Mouse (Mus musculus): ENCODE results near the gene Mefv. TPM values are rescaled to one million over a fixed set of nuclear protein-coding genes. Genes with fewer than 3 reads are reported as not detected.

Mefv gene
- polyA plus RNA-seq (2012; rRNA removed) (0.04 TPM in 1 of 2 replicates, not detected in the other), polyA plus RNA-seq (2014; fragmentation: Nextera tagmentation; extraction: Ambion mirVana) (0.10 TPM in 1 of 2 replicates, not detected in the other)

DNA sequence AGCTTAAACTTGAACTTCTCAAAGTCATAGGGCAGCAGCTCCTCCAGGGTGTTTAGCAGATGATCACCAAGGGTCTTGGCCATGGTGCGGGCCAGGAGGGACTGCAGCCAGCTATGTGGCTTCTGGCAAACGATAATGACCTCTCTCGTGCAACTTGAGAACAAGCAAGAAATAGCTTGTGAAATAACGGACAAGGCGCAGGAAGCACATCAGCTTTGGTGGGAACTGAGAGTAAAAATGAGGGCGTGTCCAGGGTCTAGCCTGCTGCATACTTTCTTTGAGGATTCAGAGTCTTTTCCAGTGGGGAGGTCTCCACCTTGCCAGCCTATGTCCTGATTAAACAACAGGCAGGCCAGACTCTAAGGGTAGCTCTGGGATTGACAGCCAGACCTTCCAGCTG is at the start of gene Mefv:
Mefv (minus strand) TSS at position 118 of the 400 bp plus-strand sequence.
- ATAC-seq (ENCODE audit: low FRiP score, low read depth) (no peak), DNase-seq (ENCODE audit: low spot score) (no peak)
- no peaks in the 10 kb centered on the region for H3K9me3 ChIP-seq (ENCODE audit: control insufficient read depth, low read length)
- H3K27me3 ChIP-seq (ENCODE audit: control insufficient read depth, insufficient read depth, low read length): no peaks in the 10 kb centered on the region
- H3K4me3 ChIP-seq (replicated peaks; ENCODE audit: low read length): no peak within 1 kb of the TSS
- TF ChIP-seq POLR2A (IDR thresholded peaks at IDR 0.05; ENCODE audit: borderline replicate concordance, extremely low read depth, insufficient read depth, insufficient read length): no peak
- H3K4me1 ChIP-seq (ENCODE audit: control insufficient read depth, insufficient read depth, low read length): no peaks in the 10 kb centered on the region
- WGBS: 84% methylated on average over 6 of the region's 6 CpGs
- no peak within 1 kb of the TSS for H3K4me2 ChIP-seq (replicated peaks; ENCODE audit: low read depth, low read length, severe bottlenecking)
- H3K36me3 ChIP-seq (ENCODE audit: control insufficient read depth, insufficient read depth, low read length): no peaks in the 10 kb centered on the region
- no peak within 1 kb of the TSS for H3K9ac ChIP-seq (ENCODE audit: low read depth, low read length, severe bottlenecking)
- no peak within 1 kb of the TSS for H3K27ac ChIP-seq (replicated peaks; ENCODE audit: low read depth, low read length)

DNA sequence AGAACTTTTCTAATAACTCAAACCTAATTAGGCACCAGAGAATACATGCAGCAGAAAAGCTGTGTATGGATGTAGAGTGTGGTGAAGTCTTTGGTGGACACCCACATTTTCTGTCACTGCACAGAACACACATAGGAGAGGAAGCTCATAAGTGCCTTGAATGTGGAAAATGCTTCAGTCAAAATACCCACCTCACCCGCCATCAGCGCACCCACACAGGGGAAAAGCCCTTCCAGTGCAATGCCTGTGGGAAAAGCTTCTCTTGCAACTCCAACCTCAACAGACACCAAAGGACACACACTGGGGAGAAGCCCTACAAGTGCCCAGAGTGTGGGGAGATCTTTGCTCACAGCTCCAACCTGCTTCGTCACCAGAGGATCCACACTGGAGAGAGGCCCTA is 31.1 kb upstream of the Mefv start:
- H3K4me3 ChIP-seq (replicated peaks; ENCODE audit: low read length): no peak overlapping the region
- no peak for TF ChIP-seq POLR2A (IDR thresholded peaks at IDR 0.05; ENCODE audit: borderline replicate concordance, extremely low read depth, insufficient read depth, insufficient read length)
- WGBS: 99% methylated on average over 3 of the region's 3 CpGs
- H3K27me3 ChIP-seq (ENCODE audit: control insufficient read depth, insufficient read depth, low read length): no peaks in the 10 kb centered on the region
- no peak overlapping the region for H3K27ac ChIP-seq (replicated peaks; ENCODE audit: low read depth, low read length)
- H3K4me1 ChIP-seq (ENCODE audit: control insufficient read depth, insufficient read depth, low read length): peaks cover 17% of the 10 kb centered on the region
- DNase-seq (ENCODE audit: low spot score) (no peak), ATAC-seq (ENCODE audit: low FRiP score, low read depth) (no peak)
- H3K9ac ChIP-seq (ENCODE audit: low read depth, low read length, severe bottlenecking): no peak overlapping the region
- no peak overlapping the region for H3K4me2 ChIP-seq (replicated peaks; ENCODE audit: low read depth, low read length, severe bottlenecking)
- peaks cover 69% of the 10 kb centered on the region for H3K36me3 ChIP-seq (ENCODE audit: control insufficient read depth, insufficient read depth, low read length)
- H3K9me3 ChIP-seq (ENCODE audit: control insufficient read depth, low read length): peaks cover 24% of the 10 kb centered on the region

DNA sequence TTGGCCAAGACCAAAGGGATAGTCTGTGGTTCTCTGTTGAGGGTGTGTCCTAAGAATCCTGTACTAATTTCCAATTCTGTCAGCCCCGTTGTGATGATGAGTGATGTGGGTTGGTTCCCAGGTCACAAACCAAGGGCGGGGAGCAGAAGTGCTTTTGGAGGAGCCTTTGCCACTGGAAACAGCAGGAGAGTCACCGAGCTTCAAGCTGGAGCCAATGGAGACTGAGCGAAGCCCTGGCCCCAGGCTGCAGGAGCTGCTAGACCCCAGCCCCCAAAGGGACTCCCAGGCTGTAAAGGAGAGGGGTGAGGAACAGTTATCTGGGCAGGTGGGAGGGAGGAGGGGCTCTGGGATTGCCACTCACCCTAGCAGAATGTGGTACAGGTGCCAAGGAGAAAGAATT is 27.8 kb upstream of the Mefv start:
- Histone ChIP-seq H3K4me2 (replicated peaks; ENCODE audit: low read depth, low read length, severe bottlenecking) (peak overlapping the region; percentile 85), H3K27ac (replicated peaks; ENCODE audit: low read depth, low read length) (no peak overlapping the region), H3K9me3 (ENCODE audit: control insufficient read depth, low read length) (peaks cover 24% of the 10 kb centered on the region), H3K4me1 (ENCODE audit: control insufficient read depth, insufficient read depth, low read length) (peaks cover 17% of the 10 kb centered on the region), H3K36me3 (ENCODE audit: control insufficient read depth, insufficient read depth, low read length) (peaks cover 50% of the 10 kb centered on the region), H3K4me3 (replicated peaks; ENCODE audit: low read length) (peak overlapping the region; percentile 87; the same call in 1 of the 2 replicates), H3K27me3 (ENCODE audit: control insufficient read depth, insufficient read depth, low read length) (no peaks in the 10 kb centered on the region), H3K9ac (ENCODE audit: low read depth, low read length, severe bottlenecking) (no peak overlapping the region)
- TF ChIP-seq POLR2A (IDR thresholded peaks at IDR 0.05; ENCODE audit: borderline replicate concordance, extremely low read depth, insufficient read depth, insufficient read length): no peak
- no peak for DNase-seq (ENCODE audit: low spot score)
- WGBS: 85% methylated on average over 4 of the region's 4 CpGs
- ATAC-seq (ENCODE audit: low FRiP score, low read depth): no peak

DNA sequence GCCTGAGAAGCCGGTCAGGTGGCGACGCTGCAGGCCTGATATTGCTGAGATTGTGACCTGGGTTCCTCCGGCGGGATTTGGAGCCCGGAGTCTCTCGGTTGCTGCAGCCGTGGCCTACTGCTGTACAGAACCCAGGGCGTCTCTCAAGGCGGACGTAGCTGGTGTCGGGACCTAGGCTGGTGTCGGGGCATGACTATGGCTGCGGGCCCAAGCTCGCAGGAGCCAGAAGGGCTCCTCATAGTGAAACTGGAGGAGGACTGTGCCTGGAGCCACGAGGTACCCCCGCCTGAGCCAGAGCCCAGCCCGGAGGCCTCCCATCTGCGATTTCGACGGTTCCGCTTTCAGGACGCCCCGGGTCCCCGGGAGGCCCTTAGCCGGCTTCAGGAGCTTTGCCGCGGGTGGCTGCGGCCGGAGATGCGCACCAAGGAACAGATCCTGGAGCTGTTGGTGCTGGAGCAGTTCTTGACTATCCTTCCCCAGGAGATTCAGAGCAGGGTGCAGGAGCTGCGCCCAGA is 26.3 kb upstream of the Mefv start:
- H3K9me3 ChIP-seq (ENCODE audit: control insufficient read depth, low read length): peaks cover 15% of the 10 kb centered on the region
- peak overlapping the region; percentile 86 for H3K9ac ChIP-seq (ENCODE audit: low read depth, low read length, severe bottlenecking)
- peak overlapping the region; percentile 90 for H3K27ac ChIP-seq (replicated peaks; ENCODE audit: low read depth, low read length)
- H3K4me1 ChIP-seq (ENCODE audit: control insufficient read depth, insufficient read depth, low read length): peaks cover 17% of the 10 kb centered on the region
- H3K36me3 ChIP-seq (ENCODE audit: control insufficient read depth, insufficient read depth, low read length): peaks cover 36% of the 10 kb centered on the region
- no peak for TF ChIP-seq POLR2A (IDR thresholded peaks at IDR 0.05; ENCODE audit: borderline replicate concordance, extremely low read depth, insufficient read depth, insufficient read length)
- peak overlapping the region; percentile 87 for H3K4me3 ChIP-seq (replicated peaks; ENCODE audit: low read length)
- WGBS: 0% methylated on average over 31 of the region's 32 CpGs
- peak overlapping the region; percentile 85 for H3K4me2 ChIP-seq (replicated peaks; ENCODE audit: low read depth, low read length, severe bottlenecking)
- DNase-seq (ENCODE audit: low spot score) (no peak), ATAC-seq (ENCODE audit: low FRiP score, low read depth) (no peak; the same call in 1 of the 2 replicates)
- H3K27me3 ChIP-seq (ENCODE audit: control insufficient read depth, insufficient read depth, low read length): no peaks in the 10 kb centered on the region

DNA sequence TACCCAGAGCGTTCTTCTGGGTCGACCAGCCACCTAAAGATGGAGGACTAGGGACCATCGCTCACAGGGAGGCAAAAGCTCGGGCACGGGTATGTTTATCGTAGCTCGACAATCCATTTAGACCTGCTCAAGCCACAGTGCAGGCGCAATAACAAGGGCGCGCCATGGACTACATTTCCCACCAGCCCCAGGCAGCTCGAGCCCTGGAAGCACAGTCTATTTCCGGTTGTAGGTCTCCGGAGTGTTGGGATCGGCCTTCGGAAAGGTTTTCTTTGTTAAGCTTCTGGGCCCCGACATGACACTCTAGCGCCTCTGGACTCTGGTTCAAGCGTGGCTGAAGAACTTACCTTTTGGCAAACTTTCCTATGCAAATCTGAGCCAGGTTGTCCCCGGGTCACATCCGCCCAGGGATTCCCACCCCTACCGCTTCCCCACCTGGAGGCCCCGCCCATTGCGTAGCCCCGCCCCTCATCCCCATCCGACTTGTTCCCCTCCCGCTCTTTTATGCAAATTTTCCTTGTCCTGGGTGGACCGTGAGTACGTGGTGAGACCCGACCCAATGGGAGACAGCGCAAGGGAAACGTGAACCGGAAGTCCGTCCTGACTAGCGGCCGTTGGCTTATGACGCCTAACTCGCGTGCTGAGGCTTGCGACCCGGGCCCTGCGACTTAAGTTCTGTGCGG is 25.7 kb upstream of the Mefv start, which contains the start of gene Zfp263:
Zfp263 (plus strand) TSS at position 591 of the 683 bp plus-strand sequence.
- no peaks in the 10 kb centered on the region for H3K27me3 ChIP-seq (ENCODE audit: control insufficient read depth, insufficient read depth, low read length)

More for the DNA sequence above, 25.7 kb upstream of the Mefv start, which contains the start of gene Zfp263:
- TF ChIP-seq POLR2A (IDR thresholded peaks at IDR 0.05; ENCODE audit: borderline replicate concordance, extremely low read depth, insufficient read depth, insufficient read length): 0 out of 2 replicates have a peak, but pooled peaks have one; percentile 62
- Histone ChIP-seq H3K4me3 (replicated peaks; ENCODE audit: low read length) (peak within 1 kb of the TSS; percentile 87), H3K4me1 (ENCODE audit: control insufficient read depth, insufficient read depth, low read length) (peaks cover 17% of the 10 kb centered on the region), H3K36me3 (ENCODE audit: control insufficient read depth, insufficient read depth, low read length) (peaks cover 30% of the 10 kb centered on the region), H3K4me2 (replicated peaks; ENCODE audit: low read depth, low read length, severe bottlenecking) (peak within 1 kb of the TSS; percentile 85), H3K9ac (ENCODE audit: low read depth, low read length, severe bottlenecking) (peak within 1 kb of the TSS; percentile 86), H3K27ac (replicated peaks; ENCODE audit: low read depth, low read length) (peak within 1 kb of the TSS; percentile 90), H3K9me3 (ENCODE audit: control insufficient read depth, low read length) (peaks cover 9% of the 10 kb centered on the region)
- under 1% methylated on average over 42 of the region's 42 CpGs for WGBS
- ATAC-seq (ENCODE audit: low FRiP score, low read depth) (peak; percentile 99), DNase-seq (ENCODE audit: low spot score) (peak; percentile 98)
